Mouse (Mus musculus) E14TG2a.4 (cell line): ENCODE data around the gene Plpp6.

Source experiments
- CTCF ChIP-seq: conservative IDR thresholded peaks from 2 replicates; pipeline ENCODE4 v1.5.1; 2014; ENCODE audit warnings: low read length
- NANOG ChIP-seq: IDR thresholded peaks from 2 replicates; pipeline ENCODE4 v1.6.1; 2014; ENCODE audit warnings: borderline replicate concordance, low read length, mixed read lengths
- POU5F1 ChIP-seq: IDR thresholded peaks from 2 replicates; pipeline ENCODE4 v1.6.1; 2014; ENCODE audit warnings: low read length, borderline replicate concordance

- TF ChIP-seq CTCF (no peak), POU5F1 (no peak), NANOG (no peak)
These were observed 775 bp downstream of the Plpp6 start for GRCm38 (mm10) chr19:28964552-28964903.
